Mouse (Mus musculus) intestine, embryonic 16.5 days (tissue): ENCODE results near the gene Gm49366. TPM values are rescaled to one million over a fixed set of nuclear protein-coding genes. Genes with fewer than 3 reads are reported as not detected.
"Not testable (repeated sequence)": the region's sequence is repeated elsewhere in the genome, so short reads cannot be mapped to it uniquely, and the experiment has no call there.

Source experiments
- ATAC-seq: fragments of 200-750 bp; cut with Nextera tagmentation; 2 replicates; pipeline ENCODE4 v1.8.0; 2017; ENCODE audit warnings: moderate TSS enrichment, moderate library complexity
- H3K27ac ChIP-seq: fragments of 300-500 bp; sonication (generic); 2 replicates; pipeline ENCODE4 v1.5.1; 2014; ENCODE audit warnings: mild to moderate bottlenecking, low read length
- H3K27me3 ChIP-seq: fragments of 300-500 bp; sonication (generic); replicated peaks from 2 replicates; pipeline ENCODE4 v1.6.1; 2014; ENCODE audit warnings: low read length, control low read depth, mixed read lengths; ENCODE audit not compliant: control insufficient read depth, insufficient read depth
- H3K36me3 ChIP-seq: fragments of 300-500 bp; sonication (generic); 2 replicates; pipeline ENCODE4 v1.6.1; 2014; ENCODE audit warnings: low read length, control low read depth; ENCODE audit not compliant: control insufficient read depth, insufficient read depth
- H3K4me1 ChIP-seq: fragments of 300-500 bp; sonication (generic); 2 replicates; pipeline ENCODE4 v1.6.1; 2014; ENCODE audit warnings: low read length, control low read depth, mixed read lengths; ENCODE audit not compliant: control insufficient read depth, insufficient read depth
- H3K4me2 ChIP-seq: fragments of 300-500 bp; sonication (generic); 2 replicates; pipeline ENCODE4 v1.6.1; 2014; ENCODE audit warnings: low read depth, low read length, control low read depth
- H3K4me3 ChIP-seq: fragments of 300-500 bp; sonication (generic); 2 replicates; pipeline ENCODE4 v1.5.1; 2014; ENCODE audit warnings: mild to moderate bottlenecking, low read length
- H3K9ac ChIP-seq: fragments of 300-500 bp; sonication (generic); 2 replicates; pipeline ENCODE4 v1.6.1; 2014; ENCODE audit warnings: low read depth, low read length
- H3K9me3 ChIP-seq: fragments of 300-500 bp; sonication (generic); 2 replicates; pipeline ENCODE4 v1.6.1; 2016; ENCODE audit warnings: low read length, control low read depth; ENCODE audit not compliant: control insufficient read depth
- WGBS: fragments of 180-500 bp; shearing (Covaris S2); extraction: QIAGEN DNeasy Blood & Tissue Kit; methylation state at CpG from one replicate; pipeline ENCODE4 v1.1.7; 2014; 5-methylcytosine and 5-hydroxymethylcytosine counted together
- polyA plus RNA-seq: library from polyadenylated mRNA; unstranded; fragments of >200 nt; fragmentation: Nextera tagmentation; extraction: Ambion mirVana; gene quantifications from 2 replicates; pipeline ENCODE4 v1.2.1, GENCODE M21; 2015

The Gm49366 gene
- polyA plus RNA-seq, 1 experiment from 2014 or later, result not detected

DNA sequence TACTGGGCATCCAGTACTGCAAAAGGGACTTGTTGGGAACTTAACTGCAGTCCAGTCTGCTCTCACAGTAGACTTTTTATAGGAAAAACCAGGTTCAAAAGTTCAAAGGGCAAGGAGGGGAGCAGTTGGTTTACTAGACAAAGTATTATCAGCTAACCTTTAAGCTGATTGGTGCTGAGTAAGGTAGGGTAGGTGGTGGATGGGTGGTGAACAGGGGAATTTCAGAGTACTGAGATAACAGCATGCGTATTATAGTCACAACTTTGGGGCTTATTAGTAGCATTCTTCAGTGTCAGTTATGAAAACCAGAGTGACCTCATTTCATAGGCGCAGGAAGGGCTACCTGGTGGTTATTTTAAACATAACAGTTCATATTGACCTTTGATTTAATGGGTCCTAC, 60.9 kb downstream of the Gm49366 start:
- H3K9ac ChIP-seq, result no peak overlapping the region
- ATAC-seq, result peak; percentile 81
- no peak overlapping the region for H3K27ac ChIP-seq
- H3K4me1 ChIP-seq, result no peaks in the 10 kb centered on the region
- H3K36me3 ChIP-seq, result no peaks in the 10 kb centered on the region
- no peak overlapping the region for H3K4me3 ChIP-seq
- H3K9me3 ChIP-seq, result no peaks in the 10 kb centered on the region
- H3K27me3 ChIP-seq, result no peaks in the 10 kb centered on the region
- no peak overlapping the region for H3K4me2 ChIP-seq
- WGBS, result 85% methylated on average over 2 of the region's 2 CpGs

DNA sequence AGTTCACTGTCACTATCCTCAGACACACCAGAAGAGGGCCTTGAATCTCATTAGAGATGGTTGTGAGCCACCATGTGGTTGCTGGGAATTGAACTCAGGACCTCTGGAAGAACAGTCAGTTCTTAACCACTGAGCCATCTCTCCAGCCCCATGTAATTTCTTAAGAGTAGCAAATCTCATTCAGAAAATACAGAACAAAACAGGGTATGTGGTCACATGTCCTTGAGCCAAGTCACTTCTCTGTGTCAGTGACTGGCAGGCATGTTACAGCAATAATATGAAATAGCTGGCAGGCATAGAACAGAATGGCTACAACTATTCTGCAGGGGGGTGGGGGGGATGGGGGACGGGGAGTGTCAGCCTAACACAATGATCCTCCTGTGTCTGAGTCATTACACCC, 61.3 kb downstream of the Gm49366 start:
- H3K36me3 ChIP-seq, result no peaks in the 10 kb centered on the region
- 56% methylated on average over 1 of the region's 1 CpGs for WGBS
- H3K9me3 ChIP-seq, result no peaks in the 10 kb centered on the region
- H3K4me2 ChIP-seq, result peak overlapping the region; percentile 91
- ATAC-seq, result no peak
- H3K27ac ChIP-seq, result no peak overlapping the region; the same call in 1 of the 2 replicates
- no peak overlapping the region for H3K4me3 ChIP-seq
- H3K9ac ChIP-seq, result no peak overlapping the region
- H3K4me1 ChIP-seq, result no peaks in the 10 kb centered on the region
- no peaks in the 10 kb centered on the region for H3K27me3 ChIP-seq

DNA sequence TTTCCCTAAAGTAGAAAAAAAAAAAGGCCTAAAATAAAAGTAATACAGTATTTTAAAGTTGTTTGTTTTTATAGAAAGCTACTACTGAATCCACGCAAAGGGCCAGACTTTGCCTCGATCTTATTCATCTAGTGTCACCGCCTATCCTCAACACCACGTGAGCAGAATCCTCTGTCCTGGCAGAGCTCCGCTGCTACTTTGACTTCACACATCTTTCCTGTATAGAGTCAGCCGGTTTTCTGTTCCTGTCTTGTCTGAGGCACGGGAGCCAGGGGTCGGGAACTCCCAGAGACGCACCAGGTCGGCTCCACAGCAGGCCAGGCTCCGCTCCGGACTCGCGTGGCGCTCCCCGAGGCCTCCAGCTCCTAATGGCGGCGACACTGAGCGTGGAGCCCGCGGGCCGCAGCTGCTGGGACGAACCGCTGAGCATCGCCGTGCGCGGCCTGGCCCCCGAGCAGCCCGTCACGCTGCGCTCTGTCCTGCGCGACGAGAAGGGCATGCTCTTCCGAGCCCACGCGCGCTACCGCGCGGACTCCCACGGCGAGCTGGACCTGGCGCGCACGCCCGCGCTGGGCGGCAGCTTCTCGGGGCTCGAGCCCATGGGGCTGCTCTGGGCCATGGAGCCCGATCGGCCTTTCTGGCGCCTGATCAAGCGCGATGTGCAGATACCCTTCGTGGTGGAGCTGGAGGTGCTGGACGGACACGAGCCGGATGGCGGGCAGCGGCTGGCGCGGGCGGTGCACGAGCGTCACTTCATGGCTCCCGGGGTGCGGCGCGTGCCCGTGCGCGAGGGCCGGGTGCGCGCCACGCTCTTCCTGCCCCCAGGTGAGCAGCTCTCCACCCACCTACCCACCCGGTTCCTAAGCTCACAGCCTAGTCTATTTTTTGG, 62.1 kb downstream of the Gm49366 start, which contains the start of gene Acot6:
Gene Acot6 (plus strand): TSS at position 51 of the 889 bp plus-strand sequence.
- H3K4me3 ChIP-seq, result peak within 1 kb of the TSS; percentile 61
- not testable (repeated sequence) for H3K27me3 ChIP-seq, H3K36me3 ChIP-seq, H3K9me3 ChIP-seq, H3K4me1 ChIP-seq
- H3K4me2 ChIP-seq, result peak within 1 kb of the TSS; percentile 91
- H3K9ac ChIP-seq, result peak within 1 kb of the TSS; percentile 75
- peak within 1 kb of the TSS; percentile 51; the same call in 1 of the 2 replicates for H3K27ac ChIP-seq
- WGBS, result under 1% methylated on average over 69 of the region's 80 CpGs
- peak; percentile 80 for ATAC-seq

DNA sequence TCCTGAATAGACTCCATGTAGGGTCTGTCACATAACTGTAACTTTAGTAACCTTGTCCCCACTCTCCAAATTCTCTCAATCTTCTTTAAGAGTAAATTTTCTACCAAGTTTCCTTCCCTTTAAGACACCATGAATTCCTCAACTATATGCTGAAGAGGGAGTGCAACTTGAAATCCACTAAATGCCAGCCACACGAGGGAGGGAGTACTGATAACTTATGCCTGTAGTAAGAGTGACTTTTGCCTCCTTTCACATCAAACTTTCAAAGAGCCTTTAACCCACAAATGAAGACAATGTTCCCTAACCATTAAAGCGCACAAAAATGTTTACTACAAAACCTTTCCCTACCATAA, 62.7 kb downstream of the Gm49366 start:
- Histone ChIP-seq H3K4me1 (no peaks in the 10 kb centered on the region), H3K4me3 (peak overlapping the region; percentile 61), H3K4me2 (peak overlapping the region; percentile 91), H3K27me3 (no peaks in the 10 kb centered on the region), H3K36me3 (no peaks in the 10 kb centered on the region), H3K27ac (no peak overlapping the region), H3K9ac (peak overlapping the region; percentile 75), H3K9me3 (no peaks in the 10 kb centered on the region)
- WGBS, result 52% methylated on average over 2 of the region's 2 CpGs
- no peak; the same call in none of the 2 replicates for ATAC-seq

DNA sequence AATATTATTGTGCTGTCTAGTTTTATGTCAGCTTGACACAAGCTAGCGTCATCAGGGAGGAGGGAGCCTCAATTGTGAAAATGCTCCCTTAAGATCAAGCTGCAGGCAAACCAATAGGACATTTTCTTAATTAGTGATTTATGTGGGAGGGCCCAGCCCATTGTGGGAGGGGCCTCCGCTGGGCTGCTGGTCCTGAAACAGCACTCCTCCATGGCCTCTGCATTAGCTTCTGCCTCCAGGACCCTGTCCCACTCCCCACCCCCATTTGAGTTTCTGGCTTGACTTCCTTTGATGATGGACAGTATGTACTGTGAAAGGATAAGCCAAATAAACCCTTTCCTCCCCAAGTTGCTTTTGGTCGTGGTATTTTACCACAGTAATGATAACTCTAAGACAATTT, 68.3 kb downstream of the Gm49366 start:
- no peak for ATAC-seq
- Histone ChIP-seq H3K36me3 (no peaks in the 10 kb centered on the region), H3K27ac (no peak overlapping the region), H3K9me3 (no peaks in the 10 kb centered on the region), H3K9ac (no peak overlapping the region), H3K27me3 (no peaks in the 10 kb centered on the region), H3K4me3 (no peak overlapping the region), H3K4me2 (no peak overlapping the region), H3K4me1 (no peaks in the 10 kb centered on the region)
- WGBS, result 77% methylated on average over 3 of the region's 3 CpGs

DNA sequence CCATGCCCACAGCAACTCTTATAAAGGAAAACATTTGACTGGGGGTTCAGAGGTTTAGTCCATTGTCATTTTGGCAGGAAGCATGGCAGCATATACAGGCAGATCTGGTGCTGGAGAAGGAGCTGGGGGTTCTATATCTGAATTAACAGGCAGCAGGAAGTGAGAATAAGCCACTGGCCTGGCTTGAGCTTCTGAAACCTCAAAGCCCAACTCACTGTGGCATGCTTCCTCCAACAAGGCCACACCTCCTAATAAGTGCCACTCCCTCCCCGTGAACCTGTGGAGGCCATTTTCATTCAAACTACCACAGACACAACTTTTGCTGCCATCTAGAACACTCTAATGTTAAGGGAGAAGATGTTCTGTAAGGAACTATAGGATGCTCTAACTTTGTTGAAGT, 69.0 kb downstream of the Gm49366 start:
- no peak for ATAC-seq
- 84% methylated on average over 1 of the region's 1 CpGs for WGBS
- H3K27ac ChIP-seq, result no peak overlapping the region
- no peak overlapping the region for H3K9ac ChIP-seq
- H3K27me3 ChIP-seq, result no peaks in the 10 kb centered on the region
- no peaks in the 10 kb centered on the region for H3K4me1 ChIP-seq
- H3K4me3 ChIP-seq, result no peak overlapping the region
- H3K9me3 ChIP-seq, result no peaks in the 10 kb centered on the region
- H3K36me3 ChIP-seq, result no peaks in the 10 kb centered on the region
- no peak overlapping the region for H3K4me2 ChIP-seq

Other genes with a start within 250 kb of the Gm49366 start
- gene Numb, start 117.0 kb upstream of the Gm49366 start, polyA plus RNA-seq, result 35.7 and 36.1 TPM in 2 replicates
- 10.2 and 11.7 TPM in 2 replicates for gene Riox1, start 88.3 kb upstream of the Gm49366 start, polyA plus RNA-seq
- not detected in 2 replicates for gene Heatr4, start 54.1 kb upstream of the Gm49366 start, polyA plus RNA-seq
- gene Acot2, start 51.1 kb upstream of the Gm49366 start, polyA plus RNA-seq, result 35.3 and 39.5 TPM in 2 replicates
- gene Acot1, start 29.4 kb upstream of the Gm49366 start, polyA plus RNA-seq, result 159 and 188 TPM in 2 replicates
- gene Acot4, start 556 bp upstream of the Gm49366 start, polyA plus RNA-seq, result 12.9 and 20.6 TPM in 2 replicates
- 7.0 and 11.7 TPM in 2 replicates for gene Acot3, start 13.2 kb downstream of the Gm49366 start, polyA plus RNA-seq
- 0.21 and 0.28 TPM in 2 replicates for gene Acot5, start 30.4 kb downstream of the Gm49366 start, polyA plus RNA-seq
- 2.5 and 3.2 TPM in 2 replicates for gene Acot6, start 61.7 kb downstream of the Gm49366 start, polyA plus RNA-seq
- gene Dnal1, start 75.4 kb downstream of the Gm49366 start, polyA plus RNA-seq, result 2.4 and 3.4 TPM in 2 replicates
- 0.34 and 0.67 TPM in 2 replicates for gene Pnma1, start 109.6 kb downstream of the Gm49366 start, polyA plus RNA-seq
- gene Elmsan1, start 179.9 kb downstream of the Gm49366 start, polyA plus RNA-seq, result 6.3 and 6.7 TPM in 2 replicates
- 58.1 and 60.2 TPM in 2 replicates for gene Ptgr2, start 246.3 kb downstream of the Gm49366 start, polyA plus RNA-seq